24 mouse cellular contexts compared by ENCODE assay signal in genomic region chr1:181505367-181505766, GRCm38 (mm10). TPM values are rescaled to one million over a fixed set of nuclear protein-coding genes. Genes with fewer than 3 reads are reported as not detected.
A peak's percentile ranks its signal among the peaks of the same experiment; 100 is the strongest.
DNase-seq lines count a peak whose midpoint lies in the region; ATAC-seq and TF ChIP-seq lines count a peak whose summit lies in the region.
"Had no signal": no experiment of that assay in that cellular context is flagged by ENCODE, and none has a peak within 500 bp of the region (broad histone marks: within the 10 kb centered on the region; RNA-seq: fewer than 3 reads in every experiment).

No protein-coding gene starts in this region.

- DNase-seq in kidney, adult 18-20 months, result peak; percentile 13
- peak; percentile 39 for DNase-seq in 416B (ENCODE audit: low read depth)
- peak; percentile 43 for DNase-seq in kidney, postnatal 14 days
- DNase-seq in gastrocnemius, postnatal 14 days, result no peak
- no peak for DNase-seq in gastrocnemius, postnatal 36 days
- DNase-seq: cerebellum, adult 8-10 months; layer of hippocampus, adult 9-11 months; thymus, adult 2 months had no signal

- no peak for TF ChIP-seq CTCF in intestine, postnatal 0 days (IDR thresholded peaks at IDR 0.05; ENCODE audit: low read depth)

- no peak overlapping the region for H3K4me3 ChIP-seq in kidney, embryonic 14.5 days (ENCODE audit: low read length)
- H3K4me3 ChIP-seq in intestine, postnatal 0 days (ENCODE audit: low read depth, low read length), result no peak overlapping the region
- H3K4me3 ChIP-seq: hindbrain, embryonic 13.5 days; intestine, embryonic 15.5 days; limb, embryonic 13.5 days; megakaryocyte, embryonic 14.5 days had no signal

- H3K9ac ChIP-seq in kidney, embryonic 14.5 days (ENCODE audit: low read depth, low read length), result no peak overlapping the region
- no peak overlapping the region for H3K9ac ChIP-seq in intestine, postnatal 0 days (ENCODE audit: low read depth, low read length)
- H3K9ac ChIP-seq: hindbrain, embryonic 13.5 days; intestine, embryonic 15.5 days; limb, embryonic 13.5 days; liver, embryonic 14.5 days had no signal

- intact Hi-C loops in gastrocnemius, postnatal 14 days (cut with DNase I; ENCODE audit: low total_unique reads), result no loop called here
- intact Hi-C loops in gastrocnemius, postnatal 36 days (cut with DNase I), result no loop called here

- WGBS in kidney, embryonic 14.5 days, result 32% methylated on average over 8 of the region's 8 CpGs
- 35% methylated on average over 8 of the region's 8 CpGs for WGBS in intestine, postnatal 0 days

- H3K27ac ChIP-seq in kidney, embryonic 14.5 days (ENCODE audit: low read depth, low read length), result no peak overlapping the region
- H3K27ac ChIP-seq in intestine, postnatal 0 days (ENCODE audit: low read depth, low read length), result no peak overlapping the region
- H3K27ac ChIP-seq: hindbrain, embryonic 13.5 days; intestine, embryonic 15.5 days; limb, embryonic 13.5 days; liver, embryonic 14.5 days had no signal

- H3K4me1 ChIP-seq in kidney, embryonic 14.5 days (ENCODE audit: control insufficient read depth, insufficient read depth, low read length), result no peaks in the 10 kb centered on the region
- no peaks in the 10 kb centered on the region for H3K4me1 ChIP-seq in intestine, postnatal 0 days (replicated peaks; ENCODE audit: control insufficient read depth, insufficient read depth, low read length)
- H3K4me1 ChIP-seq: hindbrain, embryonic 13.5 days; intestine, embryonic 15.5 days; limb, embryonic 13.5 days had no signal

- no peak; the same call in 1 of the 2 replicates for ATAC-seq in kidney, embryonic 14.5 days (ENCODE audit: low FRiP score, low TSS enrichment)
- ATAC-seq in granulocyte monocyte progenitor cell, adult 5-6 weeks (replicated peaks; ENCODE audit: poor library complexity, severe bottlenecking), result peak; percentile 22; the same call in 1 of the 2 replicates
- no peak for ATAC-seq in intestine, postnatal 0 days
- ATAC-seq: CD4-positive, CD25-positive, alpha-beta regulatory T cell, adult 4 months; intestine, embryonic 15.5 days; midbrain, embryonic 16.5 days had no signal

- no peaks in the 10 kb centered on the region for H3K27me3 ChIP-seq in kidney, embryonic 14.5 days (ENCODE audit: control insufficient read depth, insufficient read depth, low read length)
- H3K27me3 ChIP-seq in intestine, postnatal 0 days (replicated peaks; ENCODE audit: control insufficient read depth, insufficient read depth, low read length), result no peaks in the 10 kb centered on the region
- H3K27me3 ChIP-seq: hindbrain, embryonic 13.5 days; intestine, embryonic 15.5 days; limb, embryonic 13.5 days had no signal

- no peak overlapping the region for H3K4me2 ChIP-seq in kidney, embryonic 14.5 days (replicated peaks; ENCODE audit: low read depth, low read length)
- no peak overlapping the region for H3K4me2 ChIP-seq in intestine, postnatal 0 days (replicated peaks; ENCODE audit: low read depth)
- H3K4me2 ChIP-seq: hindbrain, embryonic 13.5 days; intestine, embryonic 15.5 days; limb, embryonic 13.5 days had no signal

- H3K36me3 ChIP-seq in kidney, embryonic 14.5 days (ENCODE audit: control insufficient read depth, insufficient read depth, low read length), result no peaks in the 10 kb centered on the region
- no peaks in the 10 kb centered on the region for H3K36me3 ChIP-seq in intestine, postnatal 0 days (ENCODE audit: control insufficient read depth, insufficient read depth)
- H3K36me3 ChIP-seq: G1E; hindbrain, embryonic 13.5 days; intestine, embryonic 15.5 days; limb, embryonic 13.5 days had no signal

- no peaks in the 10 kb centered on the region for H3K9me3 ChIP-seq in kidney, embryonic 14.5 days (ENCODE audit: control insufficient read depth, low read length)
- no peaks in the 10 kb centered on the region for H3K9me3 ChIP-seq in intestine, postnatal 0 days (ENCODE audit: control insufficient read depth)
- H3K9me3 ChIP-seq: G1E; hindbrain, embryonic 13.5 days; intestine, embryonic 15.5 days; limb, embryonic 13.5 days; megakaryocyte, embryonic 14.5 days had no signal

RNA-seq across cellular contexts. Expression of gene Ccdc121, which starts 5.9 kb away (rescaled TPM):
- 0.19 and 0.39 TPM in 2 replicates for polyA plus RNA-seq in kidney, embryonic 14.5 days (2014; fragmentation: Nextera tagmentation; extraction: Ambion mirVana)
- total RNA-seq in granulocyte monocyte progenitor cell, adult 5-6 weeks (2014; fragmentation: Nextera tagmentation), result not detected in 2 replicates
- not detected in 2 replicates for total RNA-seq in granulocyte monocyte progenitor cell, adult 5-6 weeks (2017)
- total RNA-seq in gastrocnemius, postnatal 14 days (2021), result not detected
- not detected in 2 replicates for polyA plus RNA-seq in intestine, postnatal 0 days (2015; fragmentation: Nextera tagmentation; extraction: Ambion mirVana)
- total RNA-seq in gastrocnemius, postnatal 36 days (2021), result not detected
- total RNA-seq: adrenal gland, postnatal 4 days; gastrocnemius, postnatal 4 days had no signal
- polyA plus RNA-seq: CD4-positive, CD25-positive, alpha-beta regulatory T cell, adult 4 months; forebrain, embryonic 11.5 days; G1E; hindbrain, embryonic 13.5 days; intestine, embryonic 15.5 days; liver, embryonic 14.5 days; small intestine, adult 2 months; thymus, adult 2 months; urinary bladder, adult 2 months had no signal

Comparison
In these comparisons a context has a peak if more than half of its experiments do, and no peak if none do; other contexts are left out.
1. DNase-seq: peak in kidney, adult 18-20 months (single experiment), 416B (single experiment) and kidney, postnatal 14 days (single experiment); none in gastrocnemius, postnatal 14 days (single experiment) and gastrocnemius, postnatal 36 days (0 of 2).